Mouse (Mus musculus) ovary, postnatal 10 days (tissue): ENCODE data around the gene Celf2.
A peak's percentile ranks its signal among the peaks of the same experiment; 100 is the strongest.

Experiments
- DNase-seq: peaks from one replicate; pipeline ENCODE4 v3.0.0; 2022; ENCODE audit warnings: low spot score

Celf2 gene

DNA sequence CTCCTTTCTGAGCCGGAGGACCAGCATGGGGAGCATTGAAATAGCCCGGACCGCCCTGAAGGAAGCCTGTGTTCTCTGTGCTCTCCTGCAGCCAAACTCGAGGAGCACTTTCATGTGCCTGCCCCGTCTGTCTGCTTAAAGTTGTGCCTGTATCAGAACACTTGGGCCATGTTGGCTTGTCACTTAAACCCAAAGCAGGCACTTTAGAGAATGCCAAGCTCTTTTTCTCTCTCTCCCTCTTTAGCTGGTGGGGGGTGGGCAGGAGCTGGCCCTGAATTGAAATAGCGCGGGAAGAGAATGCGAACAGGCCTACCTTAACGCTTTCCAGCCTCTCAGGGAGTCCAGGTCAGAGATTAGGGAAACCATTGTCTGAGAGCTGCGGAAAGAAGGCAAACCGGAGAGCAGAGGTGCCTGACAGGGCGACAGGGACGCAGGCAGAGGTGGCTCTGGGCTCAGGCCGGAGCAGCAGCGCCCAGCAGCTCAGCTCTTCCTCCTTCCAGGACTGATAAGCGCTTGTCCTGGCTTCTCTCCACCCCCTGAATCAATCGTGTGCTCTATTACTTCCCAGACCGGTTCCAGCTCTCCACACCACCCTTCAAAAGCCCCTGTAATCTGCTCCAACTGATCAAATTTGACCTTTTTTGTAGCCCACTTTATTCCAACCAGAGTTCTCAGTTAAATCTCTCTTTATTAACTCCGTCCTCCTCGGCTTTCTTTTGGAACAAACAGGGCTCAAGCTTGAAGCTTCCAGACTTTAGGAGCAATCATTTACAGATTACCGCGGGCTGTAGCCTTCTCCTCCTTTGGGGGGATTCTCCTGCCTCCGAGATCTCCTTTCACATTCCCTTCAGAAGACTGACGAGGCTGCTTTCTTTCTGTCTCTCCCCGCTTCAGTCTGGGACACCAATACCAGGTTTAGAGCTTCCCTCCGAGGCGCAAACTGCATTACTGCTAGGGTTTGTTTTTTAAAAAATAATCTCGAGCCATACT is 428.3 kb downstream of the Celf2 start:
- DNase-seq, result peak; percentile 32

DNA sequence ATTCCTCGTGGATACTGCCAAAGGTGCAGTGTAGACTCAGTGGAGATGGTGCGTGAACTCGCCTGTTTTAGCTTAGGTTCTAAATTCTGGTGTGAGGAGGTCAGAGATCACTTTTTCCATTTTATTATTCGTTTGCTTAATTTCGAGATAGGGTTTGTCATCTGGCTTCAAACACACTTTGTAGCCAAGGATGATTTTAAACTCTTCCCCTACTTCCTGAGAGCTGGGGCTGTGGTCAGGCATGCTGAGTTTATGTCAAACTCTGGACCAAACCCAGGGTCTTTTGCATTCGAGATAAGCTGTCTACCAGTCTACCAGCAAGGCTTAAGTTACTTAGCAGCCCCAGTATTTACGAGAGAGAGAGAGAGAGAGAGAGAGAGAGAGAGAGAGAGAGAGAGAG is 429.3 kb downstream of the Celf2 start:
- no peak for DNase-seq

DNA sequence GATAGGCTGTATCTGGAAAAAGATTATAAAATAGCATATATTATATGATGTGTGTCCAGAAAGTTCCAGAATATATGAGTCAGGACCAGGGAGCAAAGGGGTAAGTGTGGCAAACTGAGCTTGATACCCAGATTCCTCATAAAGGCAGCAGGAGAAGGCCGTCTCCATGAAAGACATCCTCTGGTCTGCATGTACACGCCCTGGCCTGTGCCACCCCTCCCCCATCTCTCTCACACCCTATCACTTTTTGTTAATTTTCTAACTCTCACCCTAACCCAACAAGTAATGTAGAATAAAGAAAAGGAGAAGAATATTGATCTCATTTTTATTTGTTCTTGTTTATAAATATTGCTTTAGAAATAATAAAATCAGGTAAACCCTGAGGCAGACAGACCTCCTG is 430.0 kb downstream of the Celf2 start:
- no peak for DNase-seq

DNA sequence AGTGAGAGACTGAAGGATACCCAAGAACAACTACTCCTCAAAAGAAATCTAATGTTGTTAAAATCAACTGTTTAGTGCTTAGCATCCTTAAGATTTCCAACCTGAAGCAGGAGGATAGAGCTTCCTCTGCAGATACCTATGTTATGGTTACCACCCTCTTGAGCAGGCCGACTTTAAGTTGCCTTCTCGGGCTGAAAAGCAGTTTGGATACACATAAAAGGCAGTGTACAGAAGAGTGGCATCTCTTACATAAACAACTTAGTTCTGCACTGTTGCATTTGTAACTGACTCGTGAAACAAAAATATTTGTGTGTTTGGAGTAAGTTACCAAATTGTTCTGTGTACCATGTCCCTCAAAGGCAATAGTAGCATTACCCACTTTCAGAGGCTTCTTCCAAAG is 435.6 kb downstream of the Celf2 start:
- DNase-seq, result no peak

DNA sequence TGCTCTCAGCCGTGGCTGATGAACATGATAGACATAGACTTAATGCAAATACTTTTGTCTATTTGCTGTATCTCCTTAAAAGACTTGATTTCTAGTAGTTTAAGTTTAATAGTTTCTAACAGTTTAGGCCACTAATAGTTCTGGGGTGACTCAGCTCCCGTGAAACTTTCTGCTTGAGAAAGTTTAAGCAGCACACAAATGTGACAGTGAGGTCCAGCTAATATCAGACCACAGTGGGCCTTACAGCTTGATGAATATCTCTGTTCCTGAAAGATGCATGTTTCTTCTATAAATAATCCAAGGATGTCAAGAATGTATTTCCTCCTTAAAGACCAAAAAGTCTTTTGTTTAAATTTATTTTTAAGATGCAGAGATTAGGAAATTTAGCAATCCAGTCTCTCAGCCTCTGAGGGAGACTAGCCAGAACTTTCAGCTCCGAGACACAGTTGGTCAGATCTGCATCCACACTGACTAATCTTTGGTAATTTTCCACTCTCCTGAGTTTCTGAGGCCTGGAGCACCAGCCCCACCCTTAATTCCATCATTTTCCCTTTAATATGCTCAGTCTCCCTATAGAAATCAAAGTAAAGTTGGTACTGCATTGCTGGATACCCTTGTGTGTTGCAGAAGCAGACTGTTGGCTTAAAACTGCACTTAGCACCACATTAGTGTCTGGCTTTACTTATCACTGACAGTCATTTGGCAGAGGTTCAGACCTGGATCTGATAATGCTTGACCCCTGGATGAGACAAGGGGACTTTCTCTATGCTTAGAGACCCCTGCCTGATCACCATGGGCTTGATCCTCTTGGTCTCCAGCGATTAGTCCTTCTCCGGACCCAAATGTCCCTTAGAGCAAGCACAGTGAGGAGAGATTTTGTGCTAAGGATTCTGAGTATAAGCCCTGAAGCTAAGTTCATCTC is 436.8 kb downstream of the Celf2 start:
- DNase-seq, result no peak

DNA sequence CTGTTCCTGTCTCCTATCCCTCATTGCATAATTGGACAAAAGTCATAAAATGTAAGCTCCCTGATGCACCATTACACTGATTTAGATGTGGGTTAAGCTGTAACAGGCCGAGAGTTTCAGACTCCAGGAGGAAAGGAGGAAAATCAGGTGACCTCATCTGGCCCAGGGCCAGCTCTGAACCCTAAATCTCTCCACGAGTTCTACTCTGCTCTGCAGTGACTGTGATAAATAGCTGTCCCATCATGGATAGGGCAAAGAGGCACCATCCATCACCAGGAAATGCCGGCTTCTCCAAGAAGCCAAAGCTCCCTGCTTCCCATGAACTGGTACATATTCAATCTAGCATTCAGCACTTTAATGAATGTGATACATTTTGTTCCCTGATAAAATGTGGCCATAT is 439.9 kb downstream of the Celf2 start:
- DNase-seq, result no peak

DNA sequence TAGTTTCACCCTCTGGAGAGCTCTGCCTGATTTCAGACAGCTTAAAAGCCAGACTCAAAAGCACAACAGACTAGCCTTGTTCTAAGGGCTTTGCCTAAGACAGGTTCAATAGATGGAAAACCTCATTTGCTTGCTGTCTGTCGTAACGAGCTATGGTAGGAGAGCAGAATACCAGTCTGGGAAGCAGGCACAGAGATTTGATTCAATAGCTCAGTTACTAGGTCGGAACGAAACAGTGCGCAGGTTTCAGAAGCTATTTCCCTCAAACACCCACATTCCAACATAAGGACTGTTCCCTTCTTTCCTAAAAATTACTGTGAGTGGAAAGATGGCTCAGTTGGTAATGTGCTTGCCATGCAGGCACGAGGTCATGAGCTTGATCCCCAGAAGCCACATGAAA is 441.1 kb downstream of the Celf2 start:
- no peak for DNase-seq

DNA sequence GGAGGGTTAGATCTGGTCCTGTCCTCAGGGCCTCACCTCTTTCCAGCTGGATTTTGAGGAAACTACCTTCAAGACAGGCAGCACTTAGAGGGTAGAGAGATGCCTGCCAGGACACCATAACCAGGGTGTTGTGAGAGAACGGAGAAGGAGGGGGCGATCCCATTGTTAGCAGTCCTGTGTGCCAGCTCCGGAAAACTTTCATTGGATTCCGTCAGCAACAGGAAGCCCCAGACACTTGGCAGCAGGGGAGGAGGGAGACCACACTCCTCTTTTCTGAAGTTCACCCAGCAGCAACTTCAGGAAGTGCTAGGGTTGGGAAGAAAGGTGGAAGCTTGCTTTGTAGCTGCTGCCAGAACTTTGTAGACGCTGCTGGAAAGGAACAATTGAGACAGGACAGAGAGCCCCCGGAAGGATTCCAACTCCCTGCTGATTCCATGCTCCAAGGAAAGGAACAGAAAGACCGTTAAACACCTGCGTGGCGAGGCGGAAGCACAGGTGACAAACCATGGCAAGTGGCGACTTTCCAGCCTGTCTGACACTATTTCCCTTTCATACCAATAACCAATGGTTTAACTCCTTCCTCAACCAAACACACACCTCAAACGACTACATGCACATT is 445.7 kb downstream of the Celf2 start:
- DNase-seq, result no peak

DNA sequence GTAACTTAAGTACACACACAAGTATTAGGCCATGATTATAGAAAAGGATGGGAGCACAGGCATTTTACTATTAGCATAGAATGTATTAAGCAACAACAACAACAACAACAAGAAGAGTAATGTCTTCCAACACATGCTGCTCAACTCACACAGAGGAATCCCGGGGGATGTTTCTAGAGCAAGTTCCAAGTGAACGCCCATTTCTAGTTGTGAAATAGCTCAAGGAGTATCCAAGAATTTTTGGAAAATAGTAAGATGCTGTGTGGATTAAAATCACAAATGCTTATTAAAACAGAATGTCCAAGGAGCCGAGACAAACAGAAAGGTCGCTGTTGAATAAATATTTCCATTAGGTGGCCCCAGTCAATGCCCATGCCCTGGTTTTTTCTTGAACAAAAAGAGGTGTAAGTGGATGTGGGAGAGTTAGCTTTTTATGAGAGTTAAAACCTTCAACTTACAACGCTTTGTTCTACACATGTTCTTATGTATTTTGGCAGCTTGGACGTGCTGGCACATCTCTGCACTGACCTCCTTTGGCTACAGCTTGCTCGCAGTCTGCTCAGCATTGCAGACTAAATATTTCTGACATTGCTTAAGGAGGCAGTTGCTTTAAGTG is 448.8 kb downstream of the Celf2 start:
- DNase-seq, result no peak

DNA sequence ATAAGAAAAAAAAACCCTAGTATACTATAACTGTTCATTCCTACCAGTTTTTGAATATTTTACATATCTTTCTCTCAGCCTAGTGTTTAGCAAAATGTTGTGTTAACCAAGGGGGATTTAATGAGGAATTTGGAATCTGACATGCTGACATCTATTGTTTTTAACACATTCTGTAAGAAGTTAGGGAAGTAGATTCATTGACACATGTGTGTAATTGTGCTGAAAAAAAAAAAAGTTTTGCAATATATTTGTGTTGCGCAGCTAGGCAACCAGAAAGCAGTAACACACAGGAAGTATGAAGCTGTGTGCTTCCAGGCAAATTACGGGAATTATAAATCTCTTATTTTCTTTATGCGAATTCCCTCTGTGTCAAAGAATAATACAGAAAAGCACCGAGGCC is 453.0 kb downstream of the Celf2 start:
- DNase-seq, result no peak

DNA sequence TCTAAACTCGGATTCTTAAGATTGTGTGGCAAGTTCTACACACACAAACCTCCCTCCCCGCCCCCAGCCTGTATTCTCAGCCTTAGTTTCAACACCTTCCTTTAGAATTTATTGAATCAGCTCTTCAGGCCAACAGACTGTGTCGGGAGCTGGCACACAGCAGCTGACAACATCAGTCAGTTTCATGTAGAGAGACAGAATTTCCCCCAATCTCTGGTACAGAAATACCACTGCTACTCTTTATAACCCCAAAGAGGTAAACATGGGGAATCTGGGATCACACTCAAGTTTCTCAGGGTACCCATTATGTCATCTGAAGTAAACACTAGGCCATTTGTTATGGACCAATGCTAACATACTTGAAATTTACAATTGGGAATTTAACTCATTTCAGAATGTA is 453.4 kb downstream of the Celf2 start:
- no peak for DNase-seq

DNA sequence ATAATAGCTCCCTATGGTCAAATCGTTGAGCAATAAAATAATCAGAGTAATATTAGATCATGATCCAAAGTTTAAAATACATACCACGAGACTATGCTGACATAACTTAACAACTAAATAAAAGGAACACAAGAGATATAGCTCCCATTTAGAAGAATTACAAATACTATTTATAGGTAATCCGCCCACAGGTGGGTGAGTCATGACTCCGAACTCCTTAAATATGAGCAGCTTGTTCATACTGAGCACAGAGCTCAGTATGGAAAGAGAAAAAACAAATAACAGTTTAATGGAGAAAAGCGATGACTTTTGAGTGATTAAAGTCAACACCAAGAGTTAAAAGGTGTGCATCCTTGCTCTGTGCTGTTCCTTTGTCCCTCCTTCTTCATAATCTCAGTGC is 458.3 kb downstream of the Celf2 start:
- DNase-seq, result no peak

DNA sequence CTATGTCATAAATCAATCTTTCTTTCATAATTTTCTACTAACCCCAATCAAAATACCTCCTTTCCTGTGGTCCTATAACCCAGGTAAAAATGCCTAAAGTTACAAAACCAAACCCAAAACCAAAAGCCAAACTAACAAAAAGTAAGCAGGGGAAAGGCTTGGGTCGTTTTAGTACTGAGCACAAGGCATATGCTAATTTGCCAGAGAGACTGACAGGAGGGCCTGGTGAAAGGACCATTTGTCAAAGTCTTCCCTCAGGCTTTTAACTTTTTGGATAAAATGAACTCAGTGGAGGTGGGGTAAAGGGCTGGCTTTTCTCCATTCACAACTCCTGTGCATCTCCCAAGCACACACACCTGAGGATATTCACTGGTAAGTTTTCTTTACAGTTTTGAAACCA is 463.2 kb downstream of the Celf2 start:
- no peak for DNase-seq

DNA sequence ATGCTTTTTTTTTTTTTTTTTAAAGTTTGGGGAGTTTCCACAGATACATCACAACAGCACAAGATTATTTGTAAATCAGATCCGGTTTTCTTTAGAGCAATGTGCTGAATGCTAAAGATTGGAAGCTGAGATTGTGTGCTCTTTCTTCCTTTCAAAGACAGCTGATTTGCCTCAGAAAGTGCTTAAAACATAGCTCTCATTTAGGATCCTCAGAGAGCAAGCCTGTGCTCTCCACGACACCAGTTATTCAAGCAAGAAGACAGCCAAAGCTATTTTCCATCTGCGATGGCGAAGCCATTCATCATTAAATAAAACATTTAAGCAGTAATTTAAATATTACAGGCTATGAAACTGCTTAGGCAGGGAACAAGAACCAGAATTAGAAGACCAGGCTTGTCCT is 463.8 kb downstream of the Celf2 start:
- DNase-seq, result no peak

DNA sequence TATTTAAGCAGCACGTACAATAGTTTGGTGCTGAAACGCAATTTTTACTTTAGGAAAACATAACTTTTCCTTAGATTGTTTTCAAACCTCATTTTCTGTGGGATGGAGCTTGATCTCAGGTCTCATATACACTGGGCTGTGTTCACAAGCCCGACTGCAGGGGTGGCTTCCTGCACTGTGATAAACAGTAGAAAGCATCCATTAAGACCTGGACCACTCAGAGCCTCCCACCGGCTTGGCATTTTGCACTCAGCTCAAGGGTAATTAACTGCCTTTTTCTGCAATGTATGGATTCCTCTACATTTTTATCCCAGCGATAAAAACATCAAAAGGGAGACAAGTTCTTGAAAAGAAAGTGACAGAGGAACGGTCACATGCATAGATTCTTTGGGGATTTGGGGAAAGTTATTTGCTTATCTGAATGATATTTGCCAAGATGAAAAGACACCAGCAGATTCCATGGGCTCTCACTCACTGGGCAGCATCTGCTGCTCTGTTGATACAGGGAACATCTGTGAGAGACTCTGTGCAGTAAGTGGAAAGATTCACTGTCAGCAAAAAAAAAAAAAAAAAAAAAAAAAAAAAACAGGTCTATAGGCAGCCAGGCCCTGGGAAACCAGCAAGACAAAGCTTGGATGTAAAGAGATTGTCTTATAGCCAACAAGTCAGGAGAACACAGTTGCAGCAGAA is 465.4 kb downstream of the Celf2 start:
- DNase-seq, result no peak

DNA sequence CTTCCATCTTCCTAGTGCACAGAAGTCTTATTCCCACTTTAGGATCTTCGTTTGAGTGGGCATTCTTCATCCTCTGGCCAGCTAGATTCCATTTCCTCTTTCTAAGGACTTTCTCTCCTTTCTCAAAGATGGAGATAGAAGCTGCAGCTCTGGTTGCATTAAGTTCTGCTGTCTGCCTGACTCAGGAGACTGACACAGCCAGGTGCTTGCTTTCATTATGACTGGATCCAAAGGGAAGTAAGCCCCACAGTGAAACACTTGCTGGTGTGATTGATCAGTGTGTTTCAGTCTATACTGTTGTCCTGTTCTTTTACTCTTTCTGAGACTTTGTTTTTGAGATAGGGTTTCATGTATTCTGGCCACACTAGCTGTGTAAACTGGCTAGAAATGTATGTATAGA is 468.4 kb downstream of the Celf2 start:
- no peak for DNase-seq

DNA sequence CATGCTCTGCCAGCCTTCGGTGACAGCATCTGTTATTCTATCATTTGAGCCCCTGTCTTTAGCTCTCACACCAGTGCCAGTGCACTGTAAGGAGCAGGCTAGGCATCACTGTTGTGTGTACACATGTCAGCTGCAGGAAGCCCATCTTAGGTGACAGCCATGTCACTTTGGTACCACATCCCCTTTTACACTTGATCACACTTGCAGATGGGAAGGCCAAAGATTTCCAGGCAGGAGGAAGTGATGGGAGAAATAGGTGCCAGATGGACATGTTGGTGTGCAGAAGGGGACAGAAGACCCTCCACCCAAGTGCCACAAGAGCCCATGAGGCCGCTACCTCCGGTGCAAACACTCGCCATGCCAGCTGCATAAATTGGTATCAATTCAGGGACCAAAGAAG is 470.4 kb downstream of the Celf2 start:
- DNase-seq, result no peak

DNA sequence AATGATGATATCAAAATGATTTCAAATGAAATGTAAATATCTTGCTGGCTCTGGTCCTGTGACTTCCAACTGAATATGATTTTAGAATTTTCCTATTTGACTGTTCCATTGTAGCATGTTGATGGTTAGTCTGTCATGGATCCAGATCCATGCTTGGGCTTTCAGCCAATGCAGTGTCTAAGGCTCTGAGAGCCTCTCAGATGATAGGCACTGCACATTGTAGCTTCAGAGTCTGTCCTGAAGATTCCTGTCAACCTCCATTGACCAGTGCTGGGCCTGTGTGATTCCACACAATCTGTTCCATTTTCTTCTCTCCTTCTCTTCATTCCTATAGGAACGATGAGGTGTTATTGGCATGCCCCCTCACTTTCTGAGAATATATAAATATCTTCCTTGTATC is 478.0 kb downstream of the Celf2 start:
- no peak for DNase-seq

DNA sequence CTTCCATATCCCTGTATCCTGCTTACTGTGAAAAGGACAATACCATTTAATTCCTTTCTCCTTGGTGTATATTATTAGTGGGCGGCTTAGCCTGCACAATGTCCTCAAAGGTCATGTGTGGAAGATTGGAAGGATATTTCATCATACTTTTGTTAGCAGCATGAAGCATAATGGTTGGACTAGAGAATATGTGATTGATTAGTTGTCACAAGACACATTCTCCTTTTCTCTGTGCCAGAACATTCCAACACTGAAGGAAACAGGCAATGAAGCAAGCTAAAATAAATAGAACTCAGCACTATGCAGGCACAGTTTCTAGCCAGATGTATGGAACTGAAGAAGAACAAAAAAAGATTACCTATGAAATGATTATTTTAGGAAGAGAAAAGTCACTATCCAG is 482.6 kb downstream of the Celf2 start:
- no peak for DNase-seq

DNA sequence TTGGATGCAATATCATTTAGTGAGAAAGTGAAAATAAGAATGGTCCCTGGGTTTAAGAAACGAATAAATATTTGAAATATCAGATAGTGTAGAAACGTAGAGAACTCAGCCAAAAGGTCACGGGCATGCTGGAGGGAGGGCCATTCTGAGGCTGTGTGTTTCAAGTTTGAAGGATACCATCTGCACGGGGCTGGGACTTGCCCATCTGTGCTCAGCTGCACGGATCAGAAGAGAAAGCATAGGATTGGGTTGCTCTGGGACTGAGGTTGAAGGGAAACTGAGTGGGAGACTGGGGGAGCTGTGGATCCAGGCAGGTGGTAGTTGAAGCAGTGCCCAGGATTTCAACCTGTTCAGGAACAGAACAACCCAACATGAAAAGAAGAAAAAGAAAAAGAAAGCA is 483.8 kb downstream of the Celf2 start:
- DNase-seq, result no peak

DNA sequence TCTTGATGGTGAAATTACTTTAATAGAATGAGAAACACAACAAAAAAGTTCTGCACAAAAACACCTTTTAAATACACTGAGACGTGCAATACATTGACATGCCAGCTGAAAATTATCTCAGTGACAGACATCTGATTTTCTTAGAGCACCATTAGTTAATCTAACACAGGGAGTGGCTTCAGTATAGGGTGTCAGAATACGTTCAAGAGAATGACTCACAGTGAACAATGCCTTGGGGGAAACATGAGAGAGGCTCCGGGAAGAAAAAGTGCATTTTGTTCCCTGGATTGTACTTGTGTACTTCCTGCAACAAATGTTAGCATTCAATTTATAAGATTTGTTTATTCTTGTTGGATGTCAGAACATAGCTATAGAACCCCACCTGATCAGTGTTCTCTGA is 487.2 kb downstream of the Celf2 start:
- DNase-seq, result no peak
